Mouse (Mus musculus) thymus, postnatal 10 days (tissue): ENCODE data around the gene Rab4a.

ENCODE experiments used
- DNase-seq, 2 experiments: peaks; one replicate each; pipeline ENCODE4 v3.0.0; 2021; ENCODE audit warnings: low spot score in 2 of 2

Gene Rab4a

GRCm38 (mm10) chr8:123847546-123847945 is 41.8 kb downstream of the Rab4a start:
- no peak for DNase-seq

GRCm38 (mm10) chr8:123849352-123849751 is 43.6 kb downstream of the Rab4a start:
- no peak for DNase-seq

- no peak for DNase-seq
Observed at GRCm38 (mm10) chr8:123851590-123851989, 45.8 kb downstream of the Rab4a start.

GRCm38 (mm10) chr8:123854252-123854651 is 48.5 kb downstream of the Rab4a start:
- no peak for DNase-seq

GRCm38 (mm10) chr8:123854733-123855475 is 49.1 kb downstream of the Rab4a start:
- no peak for DNase-seq

- no peak for DNase-seq
Observed at GRCm38 (mm10) chr8:123857361-123857760, 51.6 kb downstream of the Rab4a start.

GRCm38 (mm10) chr8:123858574-123858940 is 52.8 kb downstream of the Rab4a start:
- no peak for DNase-seq

GRCm38 (mm10) chr8:123858941-123859647 is 53.3 kb downstream of the Rab4a start:
- DNase-seq = peak; percentile 88 to 93

- DNase-seq = peak; percentile 46 to 60
Observed at GRCm38 (mm10) chr8:123859648-123860259, 54.0 kb downstream of the Rab4a start, which contains the start of gene Ccsap. Ccsap (minus strand) TSS chr8:123860209.

- DNase-seq = no peak
Observed at GRCm38 (mm10) chr8:123860386-123860785, 54.6 kb downstream of the Rab4a start.

GRCm38 (mm10) chr8:123865786-123866185 is 60.0 kb downstream of the Rab4a start:
- no peak for DNase-seq

GRCm38 (mm10) chr8:123866971-123867370 is 61.2 kb downstream of the Rab4a start:
- DNase-seq = no peak

- no peak for DNase-seq
Observed at GRCm38 (mm10) chr8:123872048-123872447, 66.3 kb downstream of the Rab4a start.

- DNase-seq = no peak
Observed at GRCm38 (mm10) chr8:123873364-123873763, 67.6 kb downstream of the Rab4a start.

- DNase-seq = no peak
Observed at GRCm38 (mm10) chr8:123874324-123874723, 68.5 kb downstream of the Rab4a start.

- no peak for DNase-seq
Observed at GRCm38 (mm10) chr8:123877865-123878264, 72.1 kb downstream of the Rab4a start.

GRCm38 (mm10) chr8:123880271-123880670 is 74.5 kb downstream of the Rab4a start:
- DNase-seq = no peak

GRCm38 (mm10) chr8:123880821-123881350 is 75.1 kb downstream of the Rab4a start:
- DNase-seq = no peak

GRCm38 (mm10) chr8:123882412-123882811 is 76.6 kb downstream of the Rab4a start:
- DNase-seq = no peak

- no peak for DNase-seq
Observed at GRCm38 (mm10) chr8:123883094-123883493, 77.3 kb downstream of the Rab4a start.
